Mouse (Mus musculus) liver, adult 2 months (tissue): ENCODE measurements around the gene Ppcs.

ENCODE experiments used
- CTCF ChIP-seq: fragments of 200-500 bp; IDR thresholded peaks from 2 replicates; pipeline ENCODE4 v1.5.1; 2011; ENCODE audit warnings: low read depth, low read length, control low read depth
- POLR2A ChIP-seq: fragments of 200-500 bp; IDR thresholded peaks from 2 replicates; pipeline ENCODE4 v1.6.1; 2011; ENCODE audit warnings: low read length, control low read depth; ENCODE audit not compliant: insufficient read depth; ENCODE audit errors: extremely low read depth

GRCm38 (mm10) chr4:119415072-119415753 is 7.0 kb downstream of the Ppcs start, which contains the start of gene Ccdc30:
- TF ChIP-seq CTCF = no peak
- no peak for TF ChIP-seq POLR2A
